Mouse (Mus musculus) brown adipose tissue, adult 24 weeks (tissue): ENCODE measurements around the gene Stx12. TPM values are rescaled to one million over a fixed set of nuclear protein-coding genes. Genes with fewer than 3 reads are reported as not detected.
A peak's percentile ranks its signal among the peaks of the same experiment; 100 is the strongest.
"Not testable (repeated sequence)": the region's sequence is repeated elsewhere in the genome, so short reads cannot be mapped to it uniquely, and the experiment has no call there.

Experiments
- H3K27ac ChIP-seq: fragments of 200-500 bp; replicated peaks from 2 replicates; pipeline ENCODE4 v1.5.1; 2012; ENCODE audit warnings: low read depth, mild to moderate bottlenecking, low read length
- H3K4me1 ChIP-seq: fragments of 200-500 bp; 2 replicates; pipeline ENCODE4 v1.6.1; 2012; ENCODE audit warnings: low read length, mixed read lengths; ENCODE audit not compliant: control insufficient read depth, insufficient read depth, insufficient read length
- H3K4me3 ChIP-seq: fragments of 200-500 bp; 2 replicates; pipeline ENCODE4 v1.5.1; 2012; ENCODE audit warnings: low read depth, mild to moderate bottlenecking, low read length, moderate library complexity; ENCODE audit not compliant: insufficient read depth
- polyA plus RNA-seq: library from polyadenylated mRNA; stranded (reverse); fragments of >200 nt; gene quantifications from 2 replicates; pipeline ENCODE4 v1.2.4, GENCODE M21; 2012; ENCODE audit not compliant: missing spikeins, insufficient read depth, insufficient read length

Stx12 gene
- 53.6 and 63.8 TPM in 2 replicates for polyA plus RNA-seq

DNA sequence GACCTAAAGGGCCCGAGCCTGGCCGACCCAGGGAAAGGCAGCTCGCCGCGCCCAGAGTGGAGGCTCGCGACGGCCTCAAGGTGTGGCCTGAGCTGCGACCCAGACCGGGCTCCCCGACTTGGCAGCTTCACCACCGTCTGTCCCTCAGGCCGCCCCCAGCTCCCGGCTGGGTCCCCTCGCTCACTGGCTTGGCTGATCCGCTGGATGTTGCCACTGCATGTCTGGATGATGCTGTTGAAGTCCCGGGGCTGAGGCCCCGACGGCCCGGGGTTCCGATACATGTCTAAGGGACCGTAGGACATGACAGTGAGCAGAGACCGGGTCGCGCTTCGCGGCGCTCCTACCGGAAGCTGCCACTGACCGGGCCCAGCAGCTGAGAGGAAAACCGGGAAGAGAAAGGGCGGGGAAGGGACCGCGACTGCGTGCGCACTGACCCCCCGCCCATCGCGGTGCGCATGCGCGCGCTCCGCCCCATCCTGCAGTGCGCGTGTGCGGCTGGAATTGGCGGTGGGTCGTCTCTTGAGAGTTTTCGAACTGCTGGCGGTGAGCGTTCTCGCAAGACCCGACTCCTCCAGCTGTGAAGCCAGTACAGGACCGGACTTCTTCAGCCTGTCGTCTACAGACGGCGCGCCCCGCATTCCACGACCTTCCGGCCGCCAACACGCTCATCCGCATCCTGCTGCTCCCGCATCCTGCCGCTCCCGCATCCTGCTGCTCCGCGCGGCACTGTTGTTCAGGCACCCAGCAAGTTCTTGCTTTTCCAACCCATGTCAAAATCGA, at the start of gene Stx12:
TSS of gene Stx12 (minus strand) at position 446 of the 780 bp plus-strand sequence.
- Histone ChIP-seq H3K4me3 (peak within 1 kb of the TSS; percentile 88), H3K27ac (peak within 1 kb of the TSS; percentile 92), H3K4me1 (peaks cover 7% of the 10 kb centered on the region; the same call in 1 of the 2 replicates)

DNA sequence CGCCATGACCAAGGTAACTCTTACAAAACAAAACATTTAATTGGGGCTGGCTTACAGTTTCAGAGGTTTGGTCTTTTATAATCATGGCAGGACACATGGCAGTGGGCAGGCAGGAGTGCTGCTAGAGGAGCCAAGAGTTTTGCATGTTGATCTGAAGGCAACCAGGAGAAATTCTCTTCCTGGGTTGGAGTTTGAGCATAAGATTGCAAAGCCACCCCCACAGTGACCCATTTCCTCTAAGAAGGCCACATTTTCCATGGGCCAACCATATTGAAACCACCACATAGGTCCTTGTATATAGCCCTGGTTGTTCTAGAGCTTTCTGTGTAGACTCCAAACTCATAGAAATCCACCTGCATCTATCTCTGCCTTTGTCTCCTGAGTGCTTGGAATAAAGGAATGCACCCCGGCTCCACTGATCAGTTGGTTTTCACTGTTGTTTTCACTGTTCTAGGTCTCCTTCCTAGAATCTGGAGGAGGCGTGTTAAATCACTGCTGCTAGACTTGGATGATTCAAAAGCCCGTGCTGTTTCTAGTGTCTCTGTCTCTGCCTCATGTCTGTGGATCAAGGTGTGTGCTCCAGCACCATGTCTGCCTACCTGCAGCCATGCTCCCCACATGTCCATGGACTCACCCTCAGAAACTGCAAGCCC, 48.6 kb upstream of the Stx12 start:
- Histone ChIP-seq H3K4me3 (no peak overlapping the region), H3K4me1 (no peaks in the 10 kb centered on the region), H3K27ac (no peak overlapping the region)

DNA sequence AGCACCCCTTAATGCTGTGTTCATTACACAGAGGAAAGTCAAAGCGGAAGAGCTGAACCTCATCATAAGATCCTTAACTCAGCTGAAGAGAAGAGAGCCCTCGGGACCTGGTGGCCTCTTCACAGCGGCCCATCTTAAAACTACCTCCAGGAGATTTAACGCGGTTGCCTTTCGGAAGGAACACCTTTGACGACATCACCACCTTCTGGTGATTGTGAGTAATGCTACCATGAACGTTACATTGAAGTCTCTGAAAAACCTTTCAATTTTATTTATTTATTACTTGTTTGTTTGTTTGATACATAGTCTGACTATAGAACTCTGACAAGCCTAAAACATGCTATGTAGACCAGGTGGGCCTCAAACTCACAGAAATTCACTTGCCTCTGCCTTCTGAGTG, 46.5 kb upstream of the Stx12 start:
- Histone ChIP-seq H3K4me3 (no peak overlapping the region), H3K4me1 (no peaks in the 10 kb centered on the region), H3K27ac (no peak overlapping the region)

DNA sequence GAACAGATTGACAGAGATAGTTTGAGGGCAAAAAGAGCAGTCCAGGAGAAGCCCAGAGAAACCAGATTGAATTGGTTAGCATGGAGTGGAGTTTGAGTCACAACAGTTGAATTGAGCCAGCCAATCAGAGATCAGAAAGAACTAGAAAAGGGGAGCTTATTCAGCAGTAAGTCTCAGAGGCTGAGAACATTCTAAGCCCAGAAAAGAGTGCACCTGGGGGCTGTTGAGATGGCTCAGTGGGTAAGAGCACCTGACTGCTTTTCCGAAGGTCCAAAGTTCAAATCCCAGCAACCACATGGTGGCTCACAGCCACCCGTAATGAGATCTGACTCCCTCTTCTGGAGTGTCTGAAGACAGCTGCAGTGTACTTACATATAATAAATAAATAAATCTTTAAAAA, 42.2 kb upstream of the Stx12 start:
- not testable (repeated sequence) for H3K27ac ChIP-seq, H3K4me1 ChIP-seq, H3K4me3 ChIP-seq

DNA sequence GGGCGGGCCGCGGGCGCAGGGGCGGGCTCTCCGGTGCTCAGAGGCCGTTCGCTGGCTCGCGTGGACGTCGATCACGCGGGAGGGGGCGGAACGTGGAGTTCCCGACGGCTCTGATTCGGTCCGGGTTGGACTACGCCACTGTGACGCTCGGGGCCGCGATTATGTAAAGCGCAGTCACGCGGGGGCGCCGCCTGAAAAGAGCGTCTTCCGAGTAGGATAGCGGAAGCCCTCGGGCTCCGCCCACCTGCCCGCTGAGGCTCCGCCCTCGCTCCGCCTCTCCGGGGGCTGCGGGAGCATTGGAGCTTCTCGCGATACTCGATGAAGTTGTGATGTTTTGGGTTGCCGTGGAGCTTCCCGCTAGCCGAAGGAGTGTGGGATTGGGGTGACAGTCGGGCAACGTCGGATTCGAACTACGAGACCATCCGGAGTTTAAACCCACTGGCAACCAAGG, 38.3 kb upstream of the Stx12 start, which contains the start of gene Fam76a:
TSS of gene Fam76a (minus strand) at position 1 of the 451 bp plus-strand sequence.
- Histone ChIP-seq H3K4me1 (peaks cover 3% of the 10 kb centered on the region; the same call in 1 of the 2 replicates), H3K27ac (peak within 1 kb of the TSS; percentile 88), H3K4me3 (peak within 1 kb of the TSS; percentile 92)

DNA sequence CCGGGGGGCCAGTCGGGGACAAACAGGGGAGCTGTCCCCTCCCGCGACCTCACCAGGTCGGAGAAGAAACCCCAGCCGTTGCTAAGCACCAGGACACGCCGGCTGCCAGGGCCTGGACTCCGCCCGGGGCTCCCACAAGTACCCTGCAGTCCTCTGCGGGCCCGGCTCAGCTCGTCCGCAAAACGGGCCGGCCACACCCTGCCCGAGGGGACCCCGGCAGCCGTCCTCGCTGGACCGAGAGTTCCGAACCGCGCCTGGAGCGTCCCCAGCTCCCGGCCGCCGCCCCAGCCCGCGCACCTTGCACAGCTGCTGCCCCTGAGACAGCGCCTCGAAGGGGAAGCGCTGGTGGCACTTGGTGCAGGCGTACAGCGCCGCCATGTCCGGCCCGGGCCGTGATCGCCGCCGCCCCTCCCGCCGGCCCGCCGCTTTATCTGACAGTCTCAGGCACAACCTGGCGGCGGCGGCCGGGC, 37.8 kb upstream of the Stx12 start:
- peak overlapping the region; percentile 92 for H3K4me3 ChIP-seq
- H3K4me1 ChIP-seq: peaks cover 3% of the 10 kb centered on the region; the same call in 1 of the 2 replicates
- H3K27ac ChIP-seq: peak overlapping the region; percentile 88

DNA sequence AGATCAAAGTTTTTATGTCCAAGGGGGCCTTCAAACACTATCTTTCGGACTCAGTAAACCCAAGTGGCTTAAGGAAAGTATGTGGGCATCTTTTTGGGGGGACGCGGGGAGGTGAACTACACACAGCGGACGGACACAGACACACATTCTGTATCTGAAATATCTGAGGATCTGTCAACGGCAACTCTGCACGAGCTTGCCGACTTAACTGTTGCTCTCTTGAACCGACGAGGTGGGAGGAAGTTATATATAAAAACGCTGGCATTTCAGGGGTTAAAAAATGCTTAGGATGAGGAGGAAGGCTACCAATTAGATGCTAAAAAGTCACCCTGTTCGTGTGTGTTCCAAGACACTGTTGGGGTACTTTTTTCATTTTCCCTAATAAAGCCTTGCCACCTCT, 37.2 kb upstream of the Stx12 start:
- H3K4me1 ChIP-seq: peaks cover 3% of the 10 kb centered on the region; the same call in 1 of the 2 replicates
- H3K4me3 ChIP-seq: peak overlapping the region; percentile 92
- peak overlapping the region; percentile 88 for H3K27ac ChIP-seq

DNA sequence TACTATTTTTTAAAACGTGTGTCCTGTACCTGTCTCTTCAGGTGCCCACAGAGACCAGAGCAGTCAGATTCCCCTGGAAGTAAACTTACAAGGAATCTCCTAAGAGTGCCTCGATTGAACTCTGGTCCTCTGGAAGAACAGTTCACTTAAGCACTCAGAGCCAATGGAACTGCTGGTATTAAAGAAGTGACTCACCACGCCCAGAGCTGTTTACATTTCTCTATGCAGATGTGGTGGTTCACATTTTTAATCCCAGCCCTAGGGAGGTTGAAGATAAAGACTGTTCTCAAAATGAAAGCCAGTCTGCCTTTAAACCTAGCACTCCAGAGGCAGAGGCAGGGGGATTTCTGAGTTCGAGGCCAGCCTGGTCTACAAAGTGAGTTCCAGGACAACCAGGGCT, 35.9 kb upstream of the Stx12 start:
- Histone ChIP-seq H3K4me1 (peaks cover 3% of the 10 kb centered on the region; the same call in 1 of the 2 replicates), H3K27ac (no peak overlapping the region), H3K4me3 (no peak overlapping the region)

DNA sequence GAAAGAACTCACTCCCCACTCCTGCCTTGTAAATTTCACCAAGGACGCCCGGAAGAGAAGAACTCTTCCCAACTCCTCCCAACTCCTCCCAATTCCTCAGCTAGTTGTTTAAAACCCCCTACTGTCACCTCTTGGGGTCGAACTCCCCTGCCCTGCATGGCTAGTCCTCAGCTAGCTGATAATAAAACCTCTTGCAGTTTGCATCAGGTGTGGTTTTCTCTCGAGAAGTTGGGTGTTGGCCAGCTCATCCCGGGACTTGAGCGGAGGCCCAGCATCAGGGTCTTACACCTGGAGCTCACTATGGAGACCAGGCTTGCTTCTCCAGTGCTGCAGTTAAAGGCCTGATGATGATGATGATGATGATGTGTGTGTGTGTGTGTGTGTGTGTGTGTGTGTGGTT, 34.2 kb upstream of the Stx12 start:
- H3K4me1 ChIP-seq, H3K4me3 ChIP-seq, H3K27ac ChIP-seq: not testable (repeated sequence)

DNA sequence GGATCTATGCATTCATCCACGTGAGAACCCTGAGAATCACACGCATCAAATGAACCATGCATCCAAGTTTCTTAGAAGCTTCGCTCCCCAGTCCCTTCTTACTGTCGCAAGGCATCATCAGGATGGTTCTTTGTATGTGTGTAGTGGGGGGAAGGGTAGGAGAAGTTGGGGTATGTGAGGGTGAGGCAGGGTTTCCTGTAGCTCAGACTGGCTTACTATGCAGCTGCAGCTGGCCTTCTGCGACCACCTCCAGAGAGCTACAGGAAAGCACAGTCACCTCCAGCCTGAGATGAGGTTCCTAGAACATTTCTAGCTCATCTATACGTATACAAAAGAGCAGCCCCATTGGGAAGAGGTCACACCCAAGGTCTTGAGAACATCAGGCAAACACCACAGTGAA, 27.8 kb upstream of the Stx12 start:
- no peaks in the 10 kb centered on the region for H3K4me1 ChIP-seq
- H3K4me3 ChIP-seq: no peak overlapping the region
- H3K27ac ChIP-seq: no peak overlapping the region

DNA sequence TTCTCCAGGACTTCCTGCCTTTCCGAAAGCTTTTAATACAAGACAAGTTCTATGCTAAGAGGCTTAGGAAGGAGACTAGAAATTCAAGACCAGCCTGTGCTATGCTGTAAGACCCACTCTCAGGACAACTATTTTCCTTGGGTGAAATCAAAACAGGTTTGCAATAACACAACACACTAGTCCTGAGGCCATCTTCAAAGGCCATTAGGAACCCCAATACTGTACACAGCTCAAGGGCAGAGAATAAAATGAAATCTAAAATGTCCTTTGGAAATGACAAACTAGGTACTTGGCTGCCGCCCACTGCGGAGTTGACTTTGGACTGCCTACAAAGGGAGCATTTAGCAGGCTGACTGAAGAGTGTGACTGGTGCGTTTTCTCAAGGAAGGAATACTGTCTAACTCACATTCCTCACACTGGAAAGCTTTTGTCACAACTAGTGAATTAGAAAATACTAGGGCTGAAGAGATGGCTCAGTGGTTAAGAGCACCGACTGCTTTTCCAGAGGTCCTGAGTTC, 21.6 kb upstream of the Stx12 start:
- peak overlapping the region; percentile 71 for H3K27ac ChIP-seq
- H3K4me1 ChIP-seq: peaks cover 20% of the 10 kb centered on the region
- no peak overlapping the region for H3K4me3 ChIP-seq

DNA sequence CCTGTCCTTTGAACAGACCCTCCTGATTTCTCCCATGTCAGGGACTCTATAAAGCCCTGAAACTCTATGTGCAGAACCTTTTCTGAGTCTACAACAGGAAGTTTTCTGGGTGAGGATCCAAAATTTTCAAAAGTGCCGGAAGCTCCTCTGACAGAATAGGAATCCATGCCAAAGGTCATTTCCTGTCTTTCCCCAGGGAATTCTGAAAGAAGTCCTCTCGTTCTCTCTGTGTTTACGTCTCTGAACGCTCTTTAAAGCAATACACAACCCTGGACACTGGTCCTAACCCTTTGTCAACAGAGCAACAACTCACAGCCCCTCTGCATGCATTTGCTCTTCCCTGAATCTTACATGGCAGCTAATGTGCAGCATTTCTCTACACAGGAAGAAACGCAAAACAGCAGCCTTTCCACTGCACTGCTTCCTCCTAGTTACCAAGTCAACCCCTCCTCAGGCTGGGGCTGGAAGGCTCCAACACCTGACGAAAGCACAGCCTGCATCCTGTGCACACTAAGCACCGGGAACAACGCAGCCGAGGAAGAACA, 20.5 kb upstream of the Stx12 start:
- H3K4me3 ChIP-seq: peak overlapping the region; percentile 8; the same call in 1 of the 2 replicates
- H3K27ac ChIP-seq: peak overlapping the region; percentile 87
- H3K4me1 ChIP-seq: peaks cover 20% of the 10 kb centered on the region

DNA sequence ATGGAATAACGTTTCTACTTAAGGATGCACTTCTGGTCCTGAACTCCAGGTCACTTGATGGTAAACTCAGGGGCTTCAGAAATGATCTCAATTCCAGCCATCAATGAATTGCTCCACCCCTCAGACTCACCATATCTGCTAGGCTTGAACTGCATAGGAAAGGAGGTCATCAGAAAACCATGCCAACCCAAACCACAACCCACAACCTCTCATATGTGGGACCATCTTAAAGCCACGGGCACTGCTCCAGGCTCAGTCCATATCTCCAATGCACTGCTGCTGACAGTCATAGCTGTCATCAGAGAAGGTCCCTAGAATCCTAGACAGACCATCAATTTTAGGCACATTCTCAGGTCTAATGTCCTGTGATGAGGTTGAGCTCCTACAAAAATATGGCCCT, 19.8 kb upstream of the Stx12 start:
- Histone ChIP-seq H3K4me1 (peaks cover 20% of the 10 kb centered on the region), H3K27ac (peak overlapping the region; percentile 87), H3K4me3 (no peak overlapping the region)

DNA sequence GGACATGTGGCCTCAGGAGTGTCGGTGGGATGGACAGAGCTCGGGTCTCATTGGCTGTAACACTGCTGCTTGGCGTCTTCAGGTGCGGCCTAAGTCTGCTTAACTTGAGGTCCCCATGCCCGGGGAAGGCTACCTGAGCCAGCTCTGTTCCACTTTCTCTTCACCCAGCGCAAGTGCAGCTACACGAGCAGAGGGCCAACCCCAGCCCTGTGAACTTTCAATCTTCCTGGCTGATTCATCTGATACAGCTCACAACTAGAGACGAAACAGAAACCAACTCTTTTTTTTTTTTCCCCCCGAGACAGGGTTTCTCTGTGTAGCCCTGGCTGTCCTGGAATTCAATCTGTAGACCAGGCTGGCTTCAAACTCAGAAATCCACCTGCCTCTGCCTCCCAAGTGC, 13.9 kb upstream of the Stx12 start:
- H3K4me3 ChIP-seq: no peak overlapping the region
- no peak overlapping the region for H3K27ac ChIP-seq

DNA sequence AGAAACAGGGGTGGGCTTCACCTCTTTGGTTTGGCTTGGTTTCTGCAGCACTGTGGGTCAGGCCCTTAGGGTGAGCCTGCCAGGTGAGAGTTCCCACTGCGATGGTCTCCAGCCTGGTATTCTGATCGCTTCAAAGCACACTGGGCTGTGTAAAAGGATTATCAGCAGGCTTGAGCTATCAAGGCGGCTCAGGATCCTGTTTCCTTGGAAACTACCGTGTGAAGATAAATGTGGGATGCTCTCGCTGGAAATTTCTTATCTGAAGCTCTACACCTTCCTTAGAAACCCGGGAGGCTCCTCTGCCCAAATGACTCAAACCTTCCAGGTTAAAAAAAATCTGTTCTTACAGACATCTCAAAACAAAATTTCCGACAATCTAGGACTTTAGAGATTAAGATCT, 10.1 kb upstream of the Stx12 start:
- H3K4me1 ChIP-seq: no peaks in the 10 kb centered on the region
- H3K27ac ChIP-seq: no peak overlapping the region
- H3K4me3 ChIP-seq: no peak overlapping the region

More for the DNA sequence above, 13.9 kb upstream of the Stx12 start:
- no peaks in the 10 kb centered on the region for H3K4me1 ChIP-seq
